Mouse (Mus musculus) myocyte (in vitro differentiated cells): ENCODE data around the gene Ppfibp1. TPM values are rescaled to one million over a fixed set of nuclear protein-coding genes. Genes with fewer than 3 reads are reported as not detected.

ENCODE experiments used
- H3K27me3 ChIP-seq: one replicate; pipeline ENCODE4 v1.6.1; 2011; ENCODE audit not compliant: control insufficient read depth, insufficient read depth, insufficient read length
- H3K36me3 ChIP-seq: one replicate; pipeline ENCODE4 v1.6.1; 2011; ENCODE audit not compliant: control insufficient read depth, insufficient read depth
- H3K4me2 ChIP-seq: one replicate; pipeline ENCODE4 v1.6.1; 2011; ENCODE audit warnings: low read depth, control low read depth
- H3K4me3 ChIP-seq: one replicate; pipeline ENCODE4 v1.5.1; 2011; ENCODE audit warnings: mild to moderate bottlenecking, control low read depth, moderate library complexity
- H3K79me2 ChIP-seq: one replicate; pipeline ENCODE4 v1.6.1; 2011; ENCODE audit not compliant: control insufficient read depth, insufficient read depth
- H3ac ChIP-seq: one replicate; pipeline ENCODE4 v1.6.1; 2011; ENCODE audit not compliant: control insufficient read depth, insufficient read length
- CEBPB ChIP-seq: IDR thresholded peaks from 2 replicates; pipeline ENCODE4 v1.6.1; 2011; ENCODE audit warnings: mild to moderate bottlenecking, moderate library complexity; ENCODE audit not compliant: poor library complexity, insufficient read depth, severe bottlenecking
- E2F4 ChIP-seq: IDR thresholded peaks from one replicate; pipeline ENCODE4 v1.6.1; 2011; ENCODE audit warnings: mild to moderate bottlenecking, control low read depth, moderate library complexity; ENCODE audit not compliant: insufficient read depth
- MAX ChIP-seq: IDR thresholded peaks from one replicate; pipeline ENCODE4 v1.6.1; 2011; ENCODE audit warnings: low read depth, mild to moderate bottlenecking, control low read depth
- MYOD1 ChIP-seq, 3 experiments: IDR thresholded peaks; one replicate each; pipeline ENCODE4 v1.6.1; 2011; ENCODE audit warnings: control low read depth in 2 of 3, low read depth in 2 of 3, mild to moderate bottlenecking in 2 of 3, moderate library complexity in 1 of 3; ENCODE audit not compliant: insufficient read length in 2 of 3, control insufficient read depth in 1 of 3
- MYOG ChIP-seq, 3 experiments: IDR thresholded peaks; one replicate each; pipeline ENCODE4 v1.6.1; 2011; ENCODE audit warnings: control low read depth in 2 of 3, low read depth in 2 of 3, mild to moderate bottlenecking in 2 of 3; ENCODE audit not compliant: insufficient read length in 2 of 3, control insufficient read depth in 1 of 3, insufficient read depth in 1 of 3
- POLR2A ChIP-seq: IDR thresholded peaks from one replicate; pipeline ENCODE4 v1.6.1; 2011; ENCODE audit warnings: low read depth, mild to moderate bottlenecking, control low read depth, moderate library complexity; ENCODE audit not compliant: insufficient read length
- POLR2AphosphoS2 ChIP-seq: IDR thresholded peaks from one replicate; pipeline ENCODE4 v1.6.1; 2011; ENCODE audit warnings: low read depth, control low read depth; ENCODE audit not compliant: insufficient read length
- REST ChIP-seq: IDR thresholded peaks from one replicate; pipeline ENCODE4 v1.6.1; 2011; ENCODE audit warnings: mild to moderate bottlenecking, control low read depth, moderate library complexity; ENCODE audit not compliant: insufficient read depth, insufficient read length
- SRF ChIP-seq: IDR thresholded peaks from one replicate; pipeline ENCODE4 v1.6.1; 2011; ENCODE audit warnings: low read depth; ENCODE audit not compliant: control insufficient read depth, insufficient read length
- TCF12 ChIP-seq: IDR thresholded peaks from one replicate; pipeline ENCODE4 v1.6.1; 2011; ENCODE audit warnings: mild to moderate bottlenecking, control low read depth; ENCODE audit not compliant: poor library complexity, insufficient read depth, severe bottlenecking
- TCF3 ChIP-seq: IDR thresholded peaks from one replicate; pipeline ENCODE4 v1.6.1; 2011; ENCODE audit warnings: low read depth, control low read depth; ENCODE audit not compliant: insufficient read length
- USF1 ChIP-seq: IDR thresholded peaks from one replicate; pipeline ENCODE4 v1.6.1; 2011; ENCODE audit warnings: low read depth, mild to moderate bottlenecking, control low read depth, moderate library complexity
- polyA plus RNA-seq: library from polyadenylated mRNA; unstranded; fragments of >200 nt; fragmentation: generic; extraction: Trizol; gene quantifications from one replicate; pipeline ENCODE4 v1.2.1, GENCODE M21; 2012; ENCODE audit warnings: missing spikeins

Gene Ppfibp1
- polyA plus RNA-seq, 1 experiment = 79.3 TPM

GRCm38 (mm10) chr6:146967836-146968235 lies 79.5 kb downstream of the Ppfibp1 start:
- Histone ChIP-seq H3K4me2 (peak overlapping the region; percentile 28), H3K79me2 (peaks cover 98% of the 10 kb centered on the region), H3K36me3 (peaks cover 8% of the 10 kb centered on the region), H3K27me3 (no peaks in the 10 kb centered on the region), H3K4me3 (no peak overlapping the region), H3ac (no peak overlapping the region)
- TF ChIP-seq MAX (no peak), REST (no peak), TCF3 (no peak), SRF (no peak), CEBPB (no peak), USF1 (no peak)

- Histone ChIP-seq H3K27me3 (no peaks in the 10 kb centered on the region), H3K79me2 (peaks cover 93% of the 10 kb centered on the region), H3K36me3 (peaks cover 4% of the 10 kb centered on the region), H3ac (no peak overlapping the region), H3K4me2 (no peak overlapping the region), H3K4me3 (no peak overlapping the region)
- no peak for TF ChIP-seq POLR2A
- TF ChIP-seq MYOG (IDR thresholded peaks at IDR 0.05; ENCODE audit: control insufficient read depth in 1 of 3, insufficient read depth in 1 of 3, insufficient read length in 2 of 3, low read depth in 2 of 3) = no peak
- TF ChIP-seq MYOD1 (IDR thresholded peaks at IDR 0.05; ENCODE audit: control insufficient read depth in 1 of 3, insufficient read length in 2 of 3, low read depth in 2 of 3) = peak in 1 of 3 experiments; percentile 41
- TF ChIP-seq CEBPB = no peak
- TF ChIP-seq MAX = no peak
- TF ChIP-seq REST = no peak
Measured at GRCm38 (mm10) chr6:146970811-146971210, 82.5 kb downstream of the Ppfibp1 start.

- H3K36me3 ChIP-seq = peaks cover 4% of the 10 kb centered on the region
Measured at GRCm38 (mm10) chr6:146971366-146971765, 83.1 kb downstream of the Ppfibp1 start.

GRCm38 (mm10) chr6:146972009-146972408 lies 83.7 kb downstream of the Ppfibp1 start:
- no peak for TF ChIP-seq CEBPB
- no peak for TF ChIP-seq MYOG (IDR thresholded peaks at IDR 0.05; ENCODE audit: control insufficient read depth in 1 of 3, insufficient read depth in 1 of 3, insufficient read length in 2 of 3, low read depth in 2 of 3)
- no peak for TF ChIP-seq MAX
- TF ChIP-seq REST = no peak
- no peak for TF ChIP-seq TCF3
- TF ChIP-seq MYOD1 (IDR thresholded peaks at IDR 0.05; ENCODE audit: control insufficient read depth in 1 of 3, insufficient read length in 2 of 3, low read depth in 2 of 3) = no peak
- TF ChIP-seq POLR2A = no peak
- TF ChIP-seq E2F4 = no peak
- no peak for TF ChIP-seq SRF
- TF ChIP-seq TCF12 = no peak
- Histone ChIP-seq H3ac (no peak overlapping the region), H3K4me3 (no peak overlapping the region), H3K79me2 (peaks cover 81% of the 10 kb centered on the region), H3K36me3 (peaks cover 11% of the 10 kb centered on the region), H3K27me3 (no peaks in the 10 kb centered on the region), H3K4me2 (no peak overlapping the region)

More at GRCm38 (mm10) chr6:146971366-146971765, 83.1 kb downstream of the Ppfibp1 start:
- peaks cover 87% of the 10 kb centered on the region for H3K79me2 ChIP-seq
- H3K27me3 ChIP-seq = no peaks in the 10 kb centered on the region
- no peak overlapping the region for H3K4me2 ChIP-seq
- H3K4me3 ChIP-seq = no peak overlapping the region
- H3ac ChIP-seq = no peak overlapping the region
- TF ChIP-seq TCF3 = no peak
- TF ChIP-seq POLR2AphosphoS2 = no peak
- TF ChIP-seq E2F4 = no peak
- no peak for TF ChIP-seq SRF
- TF ChIP-seq MYOD1 (IDR thresholded peaks at IDR 0.05; ENCODE audit: control insufficient read depth in 1 of 3, insufficient read length in 2 of 3, low read depth in 2 of 3) = no peak
- TF ChIP-seq TCF12 = no peak
- no peak for TF ChIP-seq USF1
- no peak for TF ChIP-seq MYOG (IDR thresholded peaks at IDR 0.05; ENCODE audit: control insufficient read depth in 1 of 3, insufficient read depth in 1 of 3, insufficient read length in 2 of 3, low read depth in 2 of 3)
- no peak for TF ChIP-seq POLR2A

GRCm38 (mm10) chr6:146972740-146973139 lies 84.5 kb downstream of the Ppfibp1 start:
- peaks cover 18% of the 10 kb centered on the region for H3K36me3 ChIP-seq
- H3ac ChIP-seq = no peak overlapping the region
- TF ChIP-seq SRF = no peak
- no peak for TF ChIP-seq E2F4
- TF ChIP-seq USF1 = no peak
- TF ChIP-seq REST = no peak
- no peak for TF ChIP-seq TCF12
- no peak for TF ChIP-seq TCF3
- TF ChIP-seq CEBPB = no peak
- no peak for TF ChIP-seq POLR2AphosphoS2
- no peak for TF ChIP-seq MYOG (IDR thresholded peaks at IDR 0.05; ENCODE audit: control insufficient read depth in 1 of 3, insufficient read depth in 1 of 3, insufficient read length in 2 of 3, low read depth in 2 of 3)
- TF ChIP-seq POLR2A = no peak
- no peak for TF ChIP-seq MAX
- no peak for TF ChIP-seq MYOD1 (IDR thresholded peaks at IDR 0.05; ENCODE audit: control insufficient read depth in 1 of 3, insufficient read length in 2 of 3, low read depth in 2 of 3)
- no peaks in the 10 kb centered on the region for H3K27me3 ChIP-seq
- peaks cover 74% of the 10 kb centered on the region for H3K79me2 ChIP-seq
- H3K4me2 ChIP-seq = no peak overlapping the region
- no peak overlapping the region for H3K4me3 ChIP-seq
